Mouse (Mus musculus): Measurements from ENCODE around the gene Ptprd. TPM values are rescaled to one million over a fixed set of nuclear protein-coding genes. Genes with fewer than 3 reads are reported as not detected.

Ptprd gene
- total and polyA plus RNA-seq, 2 experiments from 2014 or later, result 5.6 to 23.3 TPM

DNA sequence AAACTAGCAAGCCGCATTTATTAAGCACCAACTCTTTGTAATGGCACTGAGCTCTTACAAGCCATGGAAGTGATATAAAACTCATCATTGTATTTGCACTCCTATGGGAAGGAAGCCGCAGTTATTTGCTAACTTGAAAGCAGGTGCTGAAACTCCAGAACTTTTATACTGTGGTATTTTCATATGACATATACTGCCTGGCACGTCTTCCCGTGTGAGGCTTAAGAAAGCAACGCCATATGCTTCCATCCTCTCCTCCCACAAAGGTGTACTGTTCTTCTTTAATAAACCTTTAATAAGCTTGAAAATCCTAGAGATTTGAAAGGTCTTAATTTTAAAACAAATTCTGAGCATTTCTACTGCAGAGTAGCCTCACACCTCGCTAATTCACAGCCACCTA, 1595.1 kb downstream of the Ptprd start:
- no peak overlapping the region for H3K27ac ChIP-seq (ENCODE audit: low read depth)

GRCm38 (mm10) chr4:76608246-76608645, 1603.5 kb downstream of the Ptprd start:
- 41% methylated on average over 7 of the region's 7 CpGs for WGBS
- Histone ChIP-seq H3K27me3 (ENCODE audit: control insufficient read depth, insufficient read depth, low read length) (no peaks in the 10 kb centered on the region), H3K9me3 (replicated peaks; ENCODE audit: control insufficient read depth, low read length) (no peaks in the 10 kb centered on the region), H3K27ac (ENCODE audit: low read depth) (no peak overlapping the region), H3K9ac (replicated peaks; ENCODE audit: low read depth, low read length) (no peak overlapping the region), H3K4me2 (ENCODE audit: low read depth, low read length) (no peak overlapping the region), H3K4me3 (ENCODE audit: low read depth, low read length) (no peak overlapping the region), H3K36me3 (replicated peaks; ENCODE audit: control insufficient read depth, insufficient read depth, low read length) (no peaks in the 10 kb centered on the region), H3K4me1 (ENCODE audit: control insufficient read depth, insufficient read depth) (no peaks in the 10 kb centered on the region)
- TF ChIP-seq CTCF (IDR thresholded peaks at IDR 0.05; ENCODE audit: low read depth) (no peak), EP300 (IDR thresholded peaks at IDR 0.05; ENCODE audit: low read depth) (no peak)
- DNase-seq (ENCODE audit: low spot score) (no peak), ATAC-seq (ENCODE audit: insufficient read depth, low read depth) (no peak)

More for the DNA sequence above, 1595.1 kb downstream of the Ptprd start:
- no peaks in the 10 kb centered on the region for H3K9me3 ChIP-seq (replicated peaks; ENCODE audit: control insufficient read depth, low read length)
- DNase-seq (ENCODE audit: low spot score) (no peak), ATAC-seq (ENCODE audit: insufficient read depth, low read depth) (no peak)
- H3K4me3 ChIP-seq (ENCODE audit: low read depth, low read length), result no peak overlapping the region
- TF ChIP-seq EP300 (IDR thresholded peaks at IDR 0.05; ENCODE audit: low read depth) (no peak), CTCF (IDR thresholded peaks at IDR 0.05; ENCODE audit: low read depth) (no peak)
- no peak overlapping the region for H3K4me2 ChIP-seq (ENCODE audit: low read depth, low read length)
- H3K4me1 ChIP-seq (ENCODE audit: control insufficient read depth, insufficient read depth), result no peaks in the 10 kb centered on the region
- no peak overlapping the region for H3K9ac ChIP-seq (replicated peaks; ENCODE audit: low read depth, low read length)
- H3K27me3 ChIP-seq (ENCODE audit: control insufficient read depth, insufficient read depth, low read length), result no peaks in the 10 kb centered on the region
- no peaks in the 10 kb centered on the region for H3K36me3 ChIP-seq (replicated peaks; ENCODE audit: control insufficient read depth, insufficient read depth, low read length)
- 92% methylated on average over 6 of the region's 6 CpGs for WGBS

GRCm38 (mm10) chr4:76606808-76607207, 1605.0 kb downstream of the Ptprd start:
- Histone ChIP-seq H3K27me3 (ENCODE audit: control insufficient read depth, insufficient read depth, low read length) (no peaks in the 10 kb centered on the region), H3K9ac (replicated peaks; ENCODE audit: low read depth, low read length) (no peak overlapping the region), H3K9me3 (replicated peaks; ENCODE audit: control insufficient read depth, low read length) (no peaks in the 10 kb centered on the region), H3K4me3 (ENCODE audit: low read depth, low read length) (no peak overlapping the region), H3K36me3 (replicated peaks; ENCODE audit: control insufficient read depth, insufficient read depth, low read length) (no peaks in the 10 kb centered on the region), H3K4me2 (ENCODE audit: low read depth, low read length) (no peak overlapping the region), H3K4me1 (ENCODE audit: control insufficient read depth, insufficient read depth) (no peaks in the 10 kb centered on the region), H3K27ac (ENCODE audit: low read depth) (no peak overlapping the region)
- no peak for DNase-seq (ENCODE audit: low spot score)
- TF ChIP-seq CTCF (IDR thresholded peaks at IDR 0.05; ENCODE audit: low read depth) (no peak), EP300 (IDR thresholded peaks at IDR 0.05; ENCODE audit: low read depth) (no peak)
- 44% methylated on average over 2 of the region's 2 CpGs for WGBS
- no peak for ATAC-seq (ENCODE audit: insufficient read depth, low read depth)

DNA sequence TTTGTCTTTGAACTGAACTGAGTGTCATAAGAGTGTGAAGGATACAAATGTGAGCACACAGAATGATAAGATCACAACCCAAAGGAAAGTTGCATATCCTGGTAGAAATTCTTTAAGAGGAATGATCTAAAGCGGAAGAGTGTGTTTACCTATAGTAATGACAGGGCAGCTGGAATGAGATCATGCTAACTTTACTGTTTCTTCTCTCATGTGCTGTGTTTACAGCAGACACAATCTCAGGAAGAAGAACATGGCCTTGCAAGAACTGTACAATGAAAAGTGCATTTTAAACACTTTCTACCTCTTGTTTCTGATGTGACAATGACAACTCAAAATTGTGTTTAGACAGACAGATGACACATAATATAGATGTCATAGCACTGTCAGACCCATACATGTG, 1621.0 kb downstream of the Ptprd start:
- no peaks in the 10 kb centered on the region for H3K27me3 ChIP-seq (ENCODE audit: control insufficient read depth, insufficient read depth, low read length)
- H3K9ac ChIP-seq (replicated peaks; ENCODE audit: low read depth, low read length), result no peak overlapping the region
- no peaks in the 10 kb centered on the region for H3K36me3 ChIP-seq (replicated peaks; ENCODE audit: control insufficient read depth, insufficient read depth, low read length)
- DNase-seq (ENCODE audit: low spot score) (no peak), ATAC-seq (ENCODE audit: insufficient read depth, low read depth) (no peak)
- no peaks in the 10 kb centered on the region for H3K9me3 ChIP-seq (replicated peaks; ENCODE audit: control insufficient read depth, low read length)
- no peak overlapping the region for H3K27ac ChIP-seq (ENCODE audit: low read depth)
- no peak for TF ChIP-seq CTCF (IDR thresholded peaks at IDR 0.05; ENCODE audit: low read depth)
- no peak for TF ChIP-seq EP300 (IDR thresholded peaks at IDR 0.05; ENCODE audit: low read depth)
- H3K4me2 ChIP-seq (ENCODE audit: low read depth, low read length), result no peak overlapping the region
- H3K4me1 ChIP-seq (ENCODE audit: control insufficient read depth, insufficient read depth), result no peaks in the 10 kb centered on the region
- no peak overlapping the region for H3K4me3 ChIP-seq (ENCODE audit: low read depth, low read length)
- WGBS, result 83% methylated on average over 1 of the region's 1 CpGs

- Histone ChIP-seq H3K4me3 (ENCODE audit: low read depth, low read length) (no peak overlapping the region), H3K9ac (replicated peaks; ENCODE audit: low read depth, low read length) (no peak overlapping the region), H3K4me2 (ENCODE audit: low read depth, low read length) (no peak overlapping the region), H3K27me3 (ENCODE audit: control insufficient read depth, insufficient read depth, low read length) (no peaks in the 10 kb centered on the region), H3K4me1 (ENCODE audit: control insufficient read depth, insufficient read depth) (no peaks in the 10 kb centered on the region), H3K9me3 (replicated peaks; ENCODE audit: control insufficient read depth, low read length) (no peaks in the 10 kb centered on the region), H3K36me3 (replicated peaks; ENCODE audit: control insufficient read depth, insufficient read depth, low read length) (no peaks in the 10 kb centered on the region), H3K27ac (ENCODE audit: low read depth) (no peak overlapping the region)
- TF ChIP-seq CTCF (IDR thresholded peaks at IDR 0.05; ENCODE audit: low read depth), result no peak
- no peak for TF ChIP-seq EP300 (IDR thresholded peaks at IDR 0.05; ENCODE audit: low read depth)
- DNase-seq (ENCODE audit: low spot score), result no peak
- 80% methylated on average over 3 of the region's 3 CpGs for WGBS
- ATAC-seq (ENCODE audit: insufficient read depth, low read depth), result no peak
Observed at GRCm38 (mm10) chr4:76583025-76583424, 1628.7 kb downstream of the Ptprd start.

GRCm38 (mm10) chr4:76566006-76566405, 1645.8 kb downstream of the Ptprd start:
- Histone ChIP-seq H3K4me3 (ENCODE audit: low read depth, low read length) (no peak overlapping the region), H3K36me3 (replicated peaks; ENCODE audit: control insufficient read depth, insufficient read depth, low read length) (no peaks in the 10 kb centered on the region), H3K27ac (ENCODE audit: low read depth) (no peak overlapping the region), H3K4me2 (ENCODE audit: low read depth, low read length) (no peak overlapping the region), H3K9ac (replicated peaks; ENCODE audit: low read depth, low read length) (no peak overlapping the region), H3K9me3 (replicated peaks; ENCODE audit: control insufficient read depth, low read length) (no peaks in the 10 kb centered on the region), H3K4me1 (ENCODE audit: control insufficient read depth, insufficient read depth) (no peaks in the 10 kb centered on the region), H3K27me3 (ENCODE audit: control insufficient read depth, insufficient read depth, low read length) (no peaks in the 10 kb centered on the region)
- ATAC-seq (ENCODE audit: insufficient read depth, low read depth) (no peak), DNase-seq (ENCODE audit: low spot score) (no peak)
- TF ChIP-seq EP300 (IDR thresholded peaks at IDR 0.05; ENCODE audit: low read depth), result no peak
- TF ChIP-seq CTCF (IDR thresholded peaks at IDR 0.05; ENCODE audit: low read depth), result no peak
